Mouse (Mus musculus): Measurements from ENCODE around the gene Gm5591.
"Not testable (repeated sequence)": the region's sequence is repeated elsewhere in the genome, so short reads cannot be mapped to it uniquely, and the experiment has no call there.

The Gm5591 gene

DNA sequence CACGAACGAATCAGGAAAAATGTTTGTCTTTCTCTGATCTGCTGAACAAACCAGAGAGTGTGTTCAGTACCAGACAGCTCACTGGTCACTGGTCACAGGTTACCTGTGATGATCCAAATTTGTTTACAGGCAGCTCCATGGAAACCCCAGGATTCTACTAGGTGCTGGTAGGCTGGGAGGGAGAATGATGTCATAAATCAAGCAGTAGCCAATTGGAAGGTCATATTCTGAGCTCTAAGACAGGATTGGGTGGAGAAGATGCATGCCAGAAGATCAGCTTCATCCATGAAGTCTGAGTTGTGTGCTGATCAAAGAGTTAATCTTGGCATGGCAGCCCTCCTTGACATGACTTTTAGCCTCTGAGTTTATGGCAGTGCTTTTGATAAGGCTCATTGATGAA is at the start of gene Gm5591:
Gene Gm5591 (minus strand): TSS at position 101 of the 400 bp plus-strand sequence.
- not testable (repeated sequence) for DNase-seq

GRCm38 (mm10) chr7:38488468-38488867 is 39.5 kb downstream of the Gm5591 start:
- DNase-seq: not testable (repeated sequence)

All from kidney, postnatal 10 days (tissue).